Mouse (Mus musculus) limb, embryonic 11.5 days (tissue): ENCODE measurements at regions not wholly inside any gene's neighbourhood (a gene's known extent, or its start where the extent isn't known, plus 50 kb on each side); places are given as distances from the start of the nearest gene placed in this dataset.

Source experiments
- ATAC-seq: fragments of 200-750 bp; cut with Nextera tagmentation; 2 replicates; pipeline ENCODE4 v1.8.0; 2017; ENCODE audit warnings: low read depth; ENCODE audit not compliant: insufficient number of reproducible peaks, low FRiP score, low TSS enrichment
- DNase-seq: peaks from one replicate; pipeline ENCODE4 v3.0.0-alpha.2; 2015; ENCODE audit warnings: low spot score
- H3K27ac ChIP-seq: fragments of 300-500 bp; sonication (generic); replicated peaks from 2 replicates; pipeline ENCODE4 v1.5.1; 2014; ENCODE audit warnings: low read depth, mild to moderate bottlenecking, low read length
- H3K27me3 ChIP-seq: fragments of 300-500 bp; sonication (generic); 2 replicates; pipeline ENCODE4 v1.6.1; 2014; ENCODE audit warnings: mild to moderate bottlenecking, low read length, mixed read lengths; ENCODE audit not compliant: control insufficient read depth, insufficient read depth
- H3K36me3 ChIP-seq: fragments of 300-500 bp; sonication (generic); 2 replicates; pipeline ENCODE4 v1.6.1; 2014; ENCODE audit warnings: mild to moderate bottlenecking, low read length, moderate library complexity, mixed read lengths; ENCODE audit not compliant: control insufficient read depth, insufficient read depth
- H3K4me1 ChIP-seq: fragments of 300-500 bp; sonication (generic); 2 replicates; pipeline ENCODE4 v1.6.1; 2014; ENCODE audit warnings: low read length, mixed read lengths; ENCODE audit not compliant: control insufficient read depth, insufficient read depth
- H3K4me2 ChIP-seq: fragments of 300-500 bp; sonication (generic); 2 replicates; pipeline ENCODE4 v1.6.1; 2014; ENCODE audit warnings: low read depth, mild to moderate bottlenecking, moderate library complexity; ENCODE audit not compliant: severe bottlenecking
- H3K4me3 ChIP-seq: fragments of 300-500 bp; sonication (generic); 2 replicates; pipeline ENCODE4 v1.5.1; 2014; ENCODE audit warnings: low read depth, low read length
- H3K9ac ChIP-seq: fragments of 300-500 bp; sonication (generic); 2 replicates; pipeline ENCODE4 v1.6.1; 2014; ENCODE audit warnings: mild to moderate bottlenecking, low read length
- H3K9me3 ChIP-seq: fragments of 300-500 bp; sonication (generic); 2 replicates; pipeline ENCODE4 v1.6.1; 2016; ENCODE audit warnings: low read length; ENCODE audit not compliant: control insufficient read depth
- WGBS: fragments of 180-500 bp; shearing (Covaris S2); extraction: QIAGEN DNeasy Blood & Tissue Kit; methylation state at CpG from one replicate; pipeline ENCODE4 v1.1.7; 2014; 5-methylcytosine and 5-hydroxymethylcytosine counted together

DNA sequence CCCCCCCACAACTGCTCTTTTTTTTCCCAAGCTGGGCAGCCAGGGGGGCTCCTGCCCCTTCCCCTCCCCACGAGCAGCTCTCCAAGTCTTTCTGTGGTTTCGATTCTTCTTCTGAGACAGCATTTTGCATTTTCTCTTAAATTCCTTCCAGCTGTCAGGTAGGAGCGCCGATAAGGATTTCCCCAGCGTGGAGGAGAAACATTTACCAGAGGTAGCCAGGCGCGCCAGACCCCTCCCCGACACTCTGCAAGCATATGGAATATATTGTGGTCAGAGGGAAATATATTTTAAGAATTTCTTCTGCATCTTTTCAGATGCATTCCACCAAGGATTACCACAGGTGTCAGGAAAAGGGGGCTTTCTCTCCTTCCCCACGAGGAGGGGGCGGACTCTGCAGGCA, 111.9 kb downstream of the Tbx5 start:
- H3K4me1 ChIP-seq, result no peaks in the 10 kb centered on the region
- WGBS, result 43% methylated on average over 10 of the region's 10 CpGs
- H3K9ac ChIP-seq, result no peak overlapping the region
- 0 out of 2 replicates have a peak overlapping the region, but pooled peaks have one; percentile 2 for H3K4me2 ChIP-seq
- ATAC-seq (no peak), DNase-seq (peak; percentile 27)
- no peaks in the 10 kb centered on the region for H3K9me3 ChIP-seq
- H3K27me3 ChIP-seq, result no peaks in the 10 kb centered on the region
- H3K27ac ChIP-seq, result no peak overlapping the region
- H3K36me3 ChIP-seq, result no peaks in the 10 kb centered on the region
- no peak overlapping the region for H3K4me3 ChIP-seq

DNA sequence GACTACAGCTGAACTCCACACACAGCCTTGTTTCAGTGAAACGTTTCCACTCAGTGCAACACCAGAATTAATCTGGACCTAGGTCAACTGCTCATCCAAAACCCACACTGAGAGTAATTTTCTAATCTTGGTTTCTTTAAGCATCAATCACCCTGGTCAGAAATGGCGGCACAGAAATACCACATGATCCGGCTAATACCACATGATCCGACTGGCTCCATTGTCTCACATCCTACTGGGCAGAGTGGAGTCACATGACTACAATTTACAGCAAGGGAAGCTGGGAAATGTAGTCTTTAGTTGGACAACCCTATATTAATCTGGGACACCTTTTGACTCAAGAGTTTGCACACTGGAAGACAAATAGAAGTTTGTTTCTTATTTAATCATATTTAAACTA, 115.9 kb downstream of the Tbx5 start:
- Histone ChIP-seq H3K27ac (no peak overlapping the region), H3K4me3 (no peak overlapping the region), H3K9me3 (0 out of 2 replicates have a peak, but pooled peaks cover 2% of the 10 kb centered on the region), H3K9ac (no peak overlapping the region), H3K27me3 (no peaks in the 10 kb centered on the region), H3K4me2 (no peak overlapping the region), H3K36me3 (no peaks in the 10 kb centered on the region), H3K4me1 (no peaks in the 10 kb centered on the region)
- DNase-seq (no peak), ATAC-seq (no peak)
- 70% methylated on average over 4 of the region's 4 CpGs for WGBS

DNA sequence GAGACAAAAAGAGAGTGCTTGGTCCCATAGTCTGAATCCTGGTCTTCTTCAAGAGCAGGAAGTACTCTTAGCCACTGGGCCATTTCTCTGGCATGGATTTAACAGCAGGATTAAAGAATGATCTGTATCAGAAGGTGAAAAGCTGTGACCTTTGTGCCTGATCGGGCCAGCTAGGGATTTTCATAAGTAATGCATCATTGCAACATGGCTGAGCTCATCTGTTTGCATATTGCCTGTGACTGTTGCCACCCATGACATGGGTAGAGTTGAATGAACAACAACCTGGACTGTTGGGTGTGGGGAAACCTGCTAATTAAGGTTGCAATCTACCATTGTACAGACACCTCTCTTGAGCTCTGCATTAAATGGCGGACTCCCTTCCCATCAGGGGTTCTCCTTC, 119.6 kb downstream of the Tbx5 start:
- Histone ChIP-seq H3K27me3 (no peaks in the 10 kb centered on the region), H3K4me1 (no peaks in the 10 kb centered on the region), H3K9ac (no peak overlapping the region), H3K36me3 (no peaks in the 10 kb centered on the region), H3K4me2 (no peak overlapping the region), H3K4me3 (no peak overlapping the region), H3K9me3 (0 out of 2 replicates have a peak, but pooled peaks cover 2% of the 10 kb centered on the region), H3K27ac (no peak overlapping the region)
- DNase-seq (no peak), ATAC-seq (no peak)
- 93% methylated on average over 2 of the region's 2 CpGs for WGBS

DNA sequence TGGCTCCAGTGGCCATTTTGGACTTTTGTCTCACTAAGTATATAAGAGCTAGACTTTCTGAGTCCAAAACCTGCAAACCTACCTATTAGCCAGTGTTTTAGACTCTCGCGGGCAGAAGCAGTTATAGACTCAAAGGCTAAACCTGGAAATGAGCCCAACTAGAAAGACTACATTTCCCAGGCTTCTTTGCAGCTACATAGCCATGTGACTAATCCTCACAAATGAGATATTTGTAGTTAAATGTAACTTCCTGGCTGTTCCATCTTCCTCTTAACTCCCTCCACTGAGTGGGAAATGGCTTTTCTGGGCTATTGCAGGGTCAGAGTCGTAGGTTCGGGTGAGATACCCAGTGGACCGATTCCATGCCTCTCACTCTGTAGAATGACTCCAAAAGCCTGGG, 120.7 kb downstream of the Tbx5 start:
- Histone ChIP-seq H3K4me3 (no peak overlapping the region), H3K4me1 (no peaks in the 10 kb centered on the region), H3K27me3 (no peaks in the 10 kb centered on the region), H3K4me2 (no peak overlapping the region), H3K36me3 (no peaks in the 10 kb centered on the region), H3K9me3 (0 out of 2 replicates have a peak, but pooled peaks cover 2% of the 10 kb centered on the region), H3K9ac (no peak overlapping the region), H3K27ac (no peak overlapping the region)
- no peak for ATAC-seq
- no peak for DNase-seq
- WGBS, result 89% methylated on average over 5 of the region's 5 CpGs

DNA sequence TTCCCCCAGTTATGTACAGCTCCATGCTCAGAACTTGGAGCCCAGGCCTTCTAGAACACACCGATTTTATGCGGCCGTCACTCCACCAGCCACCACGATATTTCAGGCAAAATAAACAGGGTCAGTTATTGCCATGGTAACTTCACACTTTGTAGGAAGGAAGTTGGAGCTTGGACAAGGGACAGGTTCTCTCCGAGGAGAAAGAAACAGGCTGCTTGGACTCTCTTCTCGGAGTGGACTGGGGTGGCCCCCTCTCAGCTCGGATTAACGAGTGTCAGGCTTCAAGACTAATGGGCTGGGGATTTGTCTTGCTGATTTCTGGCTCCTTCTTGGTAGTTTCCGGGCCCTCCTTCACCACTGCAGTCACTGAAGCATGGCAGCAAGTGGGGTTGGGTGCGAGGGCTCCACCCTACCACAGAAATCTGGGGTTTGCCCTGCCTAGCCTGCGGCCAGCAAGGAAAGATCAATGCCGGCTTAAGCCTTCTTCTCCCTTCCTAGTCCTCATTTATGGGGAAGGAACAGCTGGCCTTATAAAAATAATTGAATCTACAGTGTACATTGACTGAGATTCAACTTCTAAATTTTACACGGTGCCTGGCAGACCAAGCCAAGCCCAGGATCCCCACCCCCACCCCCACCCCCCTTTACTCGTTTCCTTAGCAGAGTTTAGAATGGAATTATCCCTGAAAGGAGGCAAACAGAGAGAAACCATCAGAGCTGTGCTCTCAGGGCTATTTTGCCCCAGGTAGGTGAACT, 121.5 kb downstream of the Tbx5 start:
- Histone ChIP-seq H3K9me3 (0 out of 2 replicates have a peak, but pooled peaks cover 2% of the 10 kb centered on the region), H3K4me2 (no peak overlapping the region), H3K9ac (no peak overlapping the region), H3K27ac (no peak overlapping the region), H3K27me3 (no peaks in the 10 kb centered on the region), H3K4me3 (no peak overlapping the region), H3K4me1 (no peaks in the 10 kb centered on the region; the same call in 1 of the 2 replicates), H3K36me3 (no peaks in the 10 kb centered on the region)
- DNase-seq, result no peak
- ATAC-seq, result no peak
- 61% methylated on average over 14 of the region's 14 CpGs for WGBS

DNA sequence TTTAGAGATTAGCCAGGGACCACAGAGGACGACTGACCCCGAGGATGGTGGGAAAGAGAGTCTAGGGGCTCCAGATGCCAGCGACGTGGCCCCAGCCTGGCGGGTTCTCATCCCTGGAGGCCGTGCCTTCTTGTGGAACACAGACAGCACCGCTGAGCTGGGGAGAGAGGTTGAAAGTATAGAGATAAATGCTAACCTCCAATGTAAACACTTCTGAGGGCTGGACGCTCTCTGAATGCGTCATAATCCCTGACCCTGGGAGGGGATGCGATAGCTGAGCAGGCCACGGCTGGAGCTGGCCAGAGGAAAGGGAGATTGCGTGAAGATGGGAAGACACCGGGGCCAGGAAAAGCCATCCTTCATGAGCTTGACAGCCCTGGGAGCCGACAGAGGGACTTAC, 126.5 kb downstream of the Tbx5 start:
- no peak overlapping the region for H3K27ac ChIP-seq
- ATAC-seq (no peak), DNase-seq (peak; percentile 40)
- H3K27me3 ChIP-seq, result no peaks in the 10 kb centered on the region
- H3K36me3 ChIP-seq, result no peaks in the 10 kb centered on the region
- H3K4me2 ChIP-seq, result no peak overlapping the region
- no peaks in the 10 kb centered on the region; the same call in 1 of the 2 replicates for H3K4me1 ChIP-seq
- 11% methylated on average over 14 of the region's 14 CpGs for WGBS
- H3K9me3 ChIP-seq, result no peaks in the 10 kb centered on the region
- H3K9ac ChIP-seq, result no peak overlapping the region
- H3K4me3 ChIP-seq, result no peak overlapping the region

DNA sequence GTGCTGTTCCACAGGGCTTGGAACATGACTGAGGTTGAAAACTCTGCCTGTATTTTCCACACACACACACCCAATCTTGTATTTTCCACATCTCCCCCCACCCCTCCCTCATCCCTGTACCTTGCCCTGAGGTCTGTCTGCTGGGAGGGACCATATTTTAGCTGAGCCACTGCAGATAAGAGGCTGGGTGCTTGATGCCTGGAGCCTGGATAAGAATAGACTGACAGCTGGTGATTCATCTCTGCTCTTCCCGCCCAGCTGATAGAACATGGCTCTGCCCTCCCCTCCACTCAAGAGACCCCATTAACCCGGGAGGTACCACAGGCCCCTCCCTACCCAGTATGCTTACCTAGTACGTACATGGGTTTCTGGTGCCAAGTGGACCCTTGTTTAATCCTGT, 132.3 kb downstream of the Tbx5 start:
- no peak overlapping the region for H3K4me3 ChIP-seq

DNA sequence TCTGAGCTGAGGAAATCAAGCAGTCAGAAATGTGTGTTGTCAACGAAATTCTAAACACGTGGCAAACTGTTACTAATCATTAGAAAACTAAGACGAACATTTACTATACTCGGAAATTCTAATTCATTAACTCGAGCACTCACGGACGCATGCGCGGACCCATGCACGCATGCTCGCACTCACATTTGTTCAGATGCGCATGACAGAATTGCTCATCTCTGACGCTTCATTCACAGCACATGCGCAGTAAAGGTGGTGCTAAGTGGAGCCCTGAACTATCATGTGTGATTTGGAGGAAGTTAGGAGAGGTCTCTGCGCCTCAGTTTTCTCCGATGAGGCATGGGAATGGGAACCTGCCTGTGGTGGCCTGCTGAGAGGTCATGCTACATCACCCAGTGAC, 138.8 kb downstream of the Tbx5 start:
- Histone ChIP-seq H3K4me1 (peaks cover 10% of the 10 kb centered on the region), H3K4me3 (no peak overlapping the region), H3K36me3 (no peaks in the 10 kb centered on the region), H3K9me3 (no peaks in the 10 kb centered on the region), H3K4me2 (no peak overlapping the region), H3K9ac (no peak overlapping the region), H3K27me3 (no peaks in the 10 kb centered on the region), H3K27ac (no peak overlapping the region)
- DNase-seq (no peak), ATAC-seq (no peak)
- 88% methylated on average over 16 of the region's 16 CpGs for WGBS

More for the DNA sequence above, 132.3 kb downstream of the Tbx5 start:
- ATAC-seq (no peak), DNase-seq (no peak)
- Histone ChIP-seq H3K27ac (no peak overlapping the region), H3K4me2 (no peak overlapping the region), H3K36me3 (no peaks in the 10 kb centered on the region), H3K9me3 (no peaks in the 10 kb centered on the region), H3K4me1 (no peaks in the 10 kb centered on the region), H3K9ac (no peak overlapping the region), H3K27me3 (no peaks in the 10 kb centered on the region)
- 51% methylated on average over 3 of the region's 3 CpGs for WGBS
